Comparison of ENCODE assay signal across 11 mouse cellular contexts in genomic region chr11:16669453-16670251, GRCm38 (mm10).
DNase-seq lines count a peak whose midpoint lies in the region; ATAC-seq lines count a peak whose summit lies in the region.
"Had no signal": no experiment of that assay in that cellular context is flagged by ENCODE, and none has a peak within 500 bp of the region (broad histone marks: within the 10 kb centered on the region; RNA-seq: fewer than 3 reads in every experiment).

No protein-coding gene starts in this region.

- DNase-seq in frontal cortex, postnatal 14 days (ENCODE audit: low spot score in 2 of 2), result peak; percentile 5 to 6
- peak; percentile 2 for DNase-seq in midbrain, embryonic 14.5 days
- peak; percentile 7 to 31 for DNase-seq in heart, postnatal 10 days
- no peak for DNase-seq in kidney, postnatal 36 days
- DNase-seq in spleen, postnatal 14 days (ENCODE audit: low spot score in 2 of 2), result no peak
- DNase-seq: adrenal gland, postnatal 14 days; gastrocnemius, postnatal 36 days; kidney, postnatal 25 days had no signal

- WGBS in midbrain, embryonic 14.5 days, result 92% methylated on average over 4 of the region's 4 CpGs
- WGBS in midbrain, embryonic 16.5 days, result 93% methylated on average over 4 of the region's 4 CpGs
- WGBS in macrophage (ENCODE audit: missing documents), result 22% methylated on average over 4 of the region's 4 CpGs

- ATAC-seq in frontal cortex, adult (ENCODE audit: low TSS enrichment), result no peak
- no peak for ATAC-seq in midbrain, embryonic 14.5 days (ENCODE audit: low FRiP score, low TSS enrichment)
- ATAC-seq in midbrain, embryonic 16.5 days, result no peak

- no peaks in the 10 kb centered on the region for H3K9me3 ChIP-seq in midbrain, embryonic 14.5 days (ENCODE audit: control insufficient read depth, low read length)
- H3K9me3 ChIP-seq in midbrain, embryonic 16.5 days (replicated peaks; ENCODE audit: control insufficient read depth, low read length, poor library complexity, severe bottlenecking), result no peaks in the 10 kb centered on the region

- H3K27me3 ChIP-seq in midbrain, embryonic 14.5 days (ENCODE audit: control insufficient read depth, insufficient read depth, low read length), result no peaks in the 10 kb centered on the region
- H3K27me3 ChIP-seq in midbrain, embryonic 16.5 days (ENCODE audit: control insufficient read depth, insufficient read depth, low read depth, low read length), result no peaks in the 10 kb centered on the region

- H3K4me2 ChIP-seq in midbrain, embryonic 14.5 days (ENCODE audit: low read length), result no peak overlapping the region
- H3K4me2 ChIP-seq in midbrain, embryonic 16.5 days (ENCODE audit: low read length), result no peak overlapping the region

- H3K27ac ChIP-seq in midbrain, embryonic 14.5 days (replicated peaks; ENCODE audit: low read depth, low read length), result no peak overlapping the region
- H3K27ac ChIP-seq in midbrain, embryonic 16.5 days (ENCODE audit: low read length), result no peak overlapping the region
- peak overlapping the region; percentile 82 for H3K27ac ChIP-seq in macrophage

- no peak overlapping the region for H3K9ac ChIP-seq in midbrain, embryonic 14.5 days (replicated peaks; ENCODE audit: low read length)
- H3K9ac ChIP-seq in midbrain, embryonic 16.5 days (ENCODE audit: low read depth, low read length), result no peak overlapping the region

- intact Hi-C loops in heart, postnatal 10 days (cut with DNase I), result no loop called here

- no peak overlapping the region for H3K4me3 ChIP-seq in midbrain, embryonic 14.5 days (replicated peaks; ENCODE audit: low read depth, low read length)
- no peak overlapping the region for H3K4me3 ChIP-seq in midbrain, embryonic 16.5 days (ENCODE audit: low read depth, low read length)
- no peak overlapping the region for H3K4me3 ChIP-seq in macrophage (ENCODE audit: inconsistent target)

- H3K79me2 ChIP-seq in macrophage (ENCODE audit: inconsistent target), result no peaks in the 10 kb centered on the region

- H3K36me3 ChIP-seq in midbrain, embryonic 14.5 days (ENCODE audit: control insufficient read depth, insufficient read depth, low read length), result no peaks in the 10 kb centered on the region
- no peaks in the 10 kb centered on the region for H3K36me3 ChIP-seq in midbrain, embryonic 16.5 days (ENCODE audit: control insufficient read depth, insufficient read depth, low read length)
- no peaks in the 10 kb centered on the region for H3K36me3 ChIP-seq in macrophage (ENCODE audit: inconsistent target)

- no peaks in the 10 kb centered on the region for H3K4me1 ChIP-seq in midbrain, embryonic 14.5 days (ENCODE audit: control insufficient read depth, insufficient read depth, low read length)
- no peaks in the 10 kb centered on the region for H3K4me1 ChIP-seq in midbrain, embryonic 16.5 days (ENCODE audit: control insufficient read depth, insufficient read depth, low read length)

Comparison
In these comparisons a context has a peak if more than half of its experiments do, and no peak if none do; other contexts are left out.
1. DNase-seq: peak in frontal cortex, postnatal 14 days (2 of 2), midbrain, embryonic 14.5 days (single experiment) and heart, postnatal 10 days (2 of 2); none in kidney, postnatal 36 days (0 of 2) and spleen, postnatal 14 days (0 of 2).